Mouse (Mus musculus) ES-Bruce4 (cell line): Measurements from ENCODE around the gene Ifna1. TPM values are rescaled to one million over a fixed set of nuclear protein-coding genes. Genes with fewer than 3 reads are reported as not detected.
"Not testable (repeated sequence)": the region's sequence is repeated elsewhere in the genome, so short reads cannot be mapped to it uniquely, and the experiment has no call there.

ENCODE experiments used
- H3K27ac ChIP-seq: 2 replicates; pipeline ENCODE4 v1.5.1; 2012; ENCODE audit warnings: low read length, inconsistent platforms; ENCODE audit not compliant: insufficient read depth
- H3K27me3 ChIP-seq: 2 replicates; pipeline ENCODE4 v1.6.1; 2012; ENCODE audit warnings: mild to moderate bottlenecking, low read length, inconsistent platforms; ENCODE audit not compliant: control insufficient read depth, poor library complexity, insufficient read depth, severe bottlenecking
- H3K36me3 ChIP-seq: 2 replicates; pipeline ENCODE4 v1.6.1; 2012; ENCODE audit warnings: inconsistent platforms, mild to moderate bottlenecking, low read length, moderate library complexity; ENCODE audit not compliant: control insufficient read depth, poor library complexity, insufficient read depth, severe bottlenecking
- H3K4me1 ChIP-seq: one replicate; pipeline ENCODE4 v1.8.1; 2011; ENCODE audit warnings: low read length; ENCODE audit not compliant: control insufficient read depth, insufficient read depth
- H3K4me3 ChIP-seq: 2 replicates; pipeline ENCODE4 v1.5.1; 2011; ENCODE audit warnings: low read depth, mild to moderate bottlenecking, low read length
- H3K9ac ChIP-seq: 2 replicates; pipeline ENCODE4 v1.6.1; 2012; ENCODE audit warnings: low read depth, mild to moderate bottlenecking, inconsistent platforms; ENCODE audit not compliant: poor library complexity, severe bottlenecking
- H3K9me3 ChIP-seq: replicated peaks from 2 replicates; pipeline ENCODE4 v1.6.1; 2012; ENCODE audit warnings: mild to moderate bottlenecking, low read length, inconsistent platforms; ENCODE audit not compliant: control insufficient read depth, poor library complexity, insufficient read depth, severe bottlenecking
- CTCF ChIP-seq: IDR thresholded peaks from one replicate; pipeline ENCODE4 v1.8.1; 2011; ENCODE audit warnings: low read depth, low read length
- EP300 ChIP-seq: IDR thresholded peaks from 2 replicates; pipeline ENCODE4 v1.6.1; 2011; ENCODE audit warnings: low read depth, low read length; ENCODE audit not compliant: insufficient read depth
- POLR2A ChIP-seq: IDR thresholded peaks from one replicate; pipeline ENCODE4 v1.8.1; 2011; ENCODE audit warnings: low read length; ENCODE audit not compliant: insufficient read depth
- polyA plus RNA-seq: library from polyadenylated mRNA; stranded (reverse); fragments of >200 nt; gene quantifications from 2 replicates; pipeline ENCODE4 v1.2.4, GENCODE M21; 2011; ENCODE audit warnings: low read depth; ENCODE audit not compliant: missing spikeins, insufficient read depth, insufficient read length

Gene Ifna1
- polyA plus RNA-seq, 1 experiment = not detected

GRCm38 (mm10) chr4:88830523-88830922 lies 19.4 kb upstream of the Ifna1 start:
- no peak overlapping the region for H3K27ac ChIP-seq
- H3K9me3 ChIP-seq = peaks cover 4% of the 10 kb centered on the region
- H3K27me3 ChIP-seq = no peaks in the 10 kb centered on the region
- H3K4me3 ChIP-seq = no peak overlapping the region
- H3K4me1 ChIP-seq = no peaks in the 10 kb centered on the region
- TF ChIP-seq POLR2A (no peak), EP300 (no peak), CTCF (no peak)
- H3K9ac ChIP-seq = no peak overlapping the region
- no peaks in the 10 kb centered on the region for H3K36me3 ChIP-seq

- not testable (repeated sequence) for H3K9me3 ChIP-seq, H3K4me3 ChIP-seq, H3K27me3 ChIP-seq, H3K36me3 ChIP-seq, H3K4me1 ChIP-seq, H3K27ac ChIP-seq, H3K9ac ChIP-seq
Measured at GRCm38 (mm10) chr4:88835225-88835624, 14.7 kb upstream of the Ifna1 start, which contains the start of gene Ifna5. Gene Ifna5, plus strand, starts transcription at chr4:88835525.

GRCm38 (mm10) chr4:88838828-88839227 lies 11.1 kb upstream of the Ifna1 start:
- Histone ChIP-seq H3K4me3 (no peak overlapping the region), H3K27me3 (no peaks in the 10 kb centered on the region), H3K9ac (no peak overlapping the region), H3K27ac (no peak overlapping the region), H3K9me3 (no peaks in the 10 kb centered on the region), H3K36me3 (no peaks in the 10 kb centered on the region), H3K4me1 (no peaks in the 10 kb centered on the region)
- TF ChIP-seq EP300 (no peak), CTCF (no peak), POLR2A (no peak)

GRCm38 (mm10) chr4:88840058-88840457 lies 9.8 kb upstream of the Ifna1 start:
- Histone ChIP-seq H3K36me3 (no peaks in the 10 kb centered on the region), H3K4me3 (no peak overlapping the region), H3K9ac (no peak overlapping the region), H3K27ac (no peak overlapping the region), H3K4me1 (no peaks in the 10 kb centered on the region), H3K9me3 (no peaks in the 10 kb centered on the region), H3K27me3 (no peaks in the 10 kb centered on the region)
- TF ChIP-seq CTCF (no peak), EP300 (no peak), POLR2A (no peak)

GRCm38 (mm10) chr4:88841438-88841911 lies 8.4 kb upstream of the Ifna1 start, which contains the start of gene Ifna4:
Gene Ifna4, plus strand, starts transcription at chr4:88841861.
- H3K27me3 ChIP-seq = no peaks in the 10 kb centered on the region
- H3K27ac ChIP-seq = no peak within 1 kb of the TSS
- H3K36me3 ChIP-seq = no peaks in the 10 kb centered on the region
- no peak within 1 kb of the TSS for H3K9ac ChIP-seq
- TF ChIP-seq CTCF (no peak), POLR2A (no peak), EP300 (no peak)
- no peaks in the 10 kb centered on the region for H3K9me3 ChIP-seq
- no peaks in the 10 kb centered on the region for H3K4me1 ChIP-seq
- H3K4me3 ChIP-seq = no peak within 1 kb of the TSS

GRCm38 (mm10) chr4:88845334-88845733 lies 4.6 kb upstream of the Ifna1 start:
- Histone ChIP-seq H3K27me3 (no peaks in the 10 kb centered on the region), H3K9me3 (no peaks in the 10 kb centered on the region), H3K4me3 (no peak overlapping the region), H3K27ac (no peak overlapping the region), H3K4me1 (no peaks in the 10 kb centered on the region), H3K36me3 (no peaks in the 10 kb centered on the region), H3K9ac (no peak overlapping the region)
- TF ChIP-seq POLR2A (no peak), CTCF (no peak), EP300 (no peak)
